Mouse (Mus musculus) layer of hippocampus, adult 8-10 months (tissue): Measurements from ENCODE around the gene Actr1a. TPM values are rescaled to one million over a fixed set of nuclear protein-coding genes. Genes with fewer than 3 reads are reported as not detected.
A peak's percentile ranks its signal among the peaks of the same experiment; 100 is the strongest.

Source experiments
- DNase-seq, 2 experiments: peaks; one replicate each; pipeline ENCODE4 v3.0.0; 2022; ENCODE audit warnings: low spot score in 2 of 2
- total RNA-seq, 4 experiments: library from RNA; stranded (reverse); gene quantifications; 2 replicates each; pipeline ENCODE4 v1.2.4; 2022

Gene Actr1a
- total RNA-seq, 4 experiments from 2014 or later: 175 to 202 (median 183) TPM

DNA sequence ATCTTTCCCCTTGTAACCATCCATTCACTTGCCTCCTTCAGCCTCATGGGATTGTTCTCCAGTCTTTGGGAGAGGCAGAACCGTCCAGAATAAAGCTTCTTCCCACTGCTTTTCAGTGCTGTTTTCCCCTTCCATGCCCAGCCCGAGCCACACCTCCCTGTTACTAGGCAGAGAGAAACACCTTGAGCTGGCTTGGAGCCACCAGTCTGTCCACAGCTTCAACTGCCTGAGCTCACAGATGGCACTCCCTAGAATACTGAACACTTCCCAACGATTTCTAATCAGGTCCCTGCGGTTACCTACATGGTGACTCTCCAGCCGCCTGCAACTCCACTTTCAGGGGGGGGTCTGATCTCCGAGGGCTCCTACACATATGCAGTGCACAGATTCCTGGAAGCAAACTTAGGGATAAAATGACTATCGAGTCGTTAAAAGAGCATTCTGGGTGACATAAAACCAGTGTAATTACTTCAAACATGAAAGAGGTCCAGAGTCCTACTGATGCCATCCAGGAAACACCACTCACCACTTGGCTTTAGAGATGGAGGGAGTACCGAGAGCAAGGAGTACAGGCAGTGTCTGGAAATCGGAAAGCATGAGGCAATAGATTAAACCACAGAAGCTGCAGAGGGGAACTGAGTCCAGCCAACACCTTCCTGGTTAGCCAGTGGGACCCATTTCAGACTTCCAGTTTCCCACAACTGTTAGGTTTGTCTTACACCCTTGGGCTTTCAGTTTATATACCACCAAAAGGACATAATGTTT, 45.2 kb downstream of the Actr1a start, which contains the start of gene 2310034G01Rik:
2310034G01Rik (minus strand) TSS at position 135 of the 765 bp plus-strand sequence.
- no peak for DNase-seq

DNA sequence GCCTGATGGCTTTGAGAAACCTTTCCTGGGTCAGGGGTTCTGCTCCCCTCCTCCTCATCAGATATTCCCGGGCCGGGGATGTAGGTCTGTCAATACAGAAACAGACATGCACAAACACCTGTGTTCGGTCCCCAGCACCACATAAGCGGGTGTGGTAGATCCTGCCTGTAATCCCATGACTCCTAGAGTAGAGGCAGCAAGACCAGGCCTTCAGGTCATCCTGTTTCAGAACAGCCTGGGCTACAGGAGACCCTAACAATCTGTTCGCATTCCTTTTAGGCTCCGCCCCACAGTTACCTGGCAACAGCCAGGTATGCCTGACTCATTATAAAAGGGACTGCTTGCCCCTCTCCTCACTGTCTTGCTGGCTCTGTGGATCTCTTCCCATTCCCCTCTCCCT, 46.0 kb downstream of the Actr1a start:
- DNase-seq: no peak

DNA sequence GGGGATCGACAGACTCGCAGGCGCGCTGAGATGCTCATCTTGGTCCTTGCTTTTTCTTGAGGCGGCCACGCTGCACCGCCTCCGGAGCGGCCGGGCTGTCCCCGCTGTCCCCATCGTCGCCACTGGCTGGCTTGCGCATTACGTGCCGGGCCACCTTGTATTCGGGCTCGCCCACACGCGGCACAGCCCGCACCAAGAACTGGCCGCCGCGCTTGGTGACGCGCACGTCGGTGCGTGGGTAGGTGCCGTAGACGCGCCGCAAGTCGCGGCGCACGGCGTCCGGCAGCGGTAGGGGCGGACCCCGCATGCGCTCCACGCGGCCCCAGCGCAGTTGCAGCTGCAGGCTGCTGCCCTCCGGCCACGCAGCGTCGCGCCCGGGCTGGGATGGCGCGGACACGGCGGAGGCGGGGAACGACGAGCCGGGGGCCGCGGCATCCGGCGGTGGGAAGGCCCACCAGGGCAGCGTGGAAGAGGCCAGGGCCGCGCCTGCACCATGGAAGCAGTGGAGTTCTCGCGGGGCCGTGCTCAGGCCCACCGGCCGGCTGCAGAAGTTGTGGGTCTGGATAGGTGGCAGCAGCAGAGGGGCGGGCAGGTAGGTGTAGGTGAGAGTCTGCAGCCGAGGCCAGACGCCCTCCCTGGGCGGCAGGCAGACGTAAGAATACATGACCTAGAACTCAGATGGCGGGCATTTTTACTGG, 46.6 kb downstream of the Actr1a start:
- DNase-seq: peak; percentile 86 to 88

DNA sequence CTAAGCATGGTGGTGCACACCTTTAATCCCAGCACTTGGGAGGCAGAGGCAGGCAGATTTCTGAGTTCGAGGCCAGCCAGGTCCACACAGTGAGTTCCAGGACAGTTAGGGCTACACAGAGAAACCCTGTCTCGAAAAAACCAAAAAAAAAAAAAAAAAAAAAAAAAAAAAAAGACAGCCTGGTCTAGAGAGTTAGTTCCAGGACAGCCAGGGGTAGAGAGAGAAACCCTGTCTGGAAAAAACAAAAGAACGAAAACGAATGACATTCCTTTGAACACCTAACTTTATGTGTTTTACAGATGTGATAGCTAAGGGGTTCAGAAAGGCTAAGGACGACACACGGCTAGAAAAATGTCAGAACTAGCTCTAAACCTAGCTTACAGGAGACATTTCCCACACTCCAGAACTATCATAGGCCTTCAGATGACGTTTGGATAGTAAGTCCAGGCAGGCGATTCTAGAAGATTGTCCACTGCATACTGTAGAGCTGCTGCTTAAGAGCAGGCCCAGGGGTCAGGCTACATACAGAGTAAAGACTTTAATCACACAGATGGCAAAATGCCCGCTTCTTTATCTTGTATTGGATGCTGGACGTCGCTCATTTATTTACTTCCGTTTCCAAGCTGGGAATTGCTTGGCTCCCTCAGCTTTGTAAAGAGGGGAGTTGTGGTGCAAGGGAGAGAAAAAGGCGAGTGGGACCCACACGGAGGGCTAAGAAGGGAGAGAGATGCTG, 47.4 kb downstream of the Actr1a start:
- no peak for DNase-seq

DNA sequence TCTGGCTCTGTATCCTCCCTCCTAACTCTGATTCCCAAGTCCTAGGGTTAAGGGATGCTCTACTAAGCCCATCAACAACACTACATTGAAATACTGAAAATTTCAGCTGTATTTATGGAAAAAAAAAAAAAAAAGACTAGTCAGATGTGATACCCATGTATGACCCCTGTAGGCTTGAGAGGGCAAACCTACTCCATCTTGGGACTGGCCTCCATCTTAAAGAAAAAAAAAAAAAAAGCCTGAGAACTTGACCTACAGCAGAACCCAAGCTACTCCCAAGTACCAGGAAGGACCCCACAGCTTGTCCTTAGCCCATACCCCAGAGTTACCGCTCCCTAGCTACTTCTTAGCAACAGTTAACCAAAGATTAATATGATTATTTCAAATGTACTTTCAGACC, 48.4 kb downstream of the Actr1a start:
- DNase-seq: no peak

DNA sequence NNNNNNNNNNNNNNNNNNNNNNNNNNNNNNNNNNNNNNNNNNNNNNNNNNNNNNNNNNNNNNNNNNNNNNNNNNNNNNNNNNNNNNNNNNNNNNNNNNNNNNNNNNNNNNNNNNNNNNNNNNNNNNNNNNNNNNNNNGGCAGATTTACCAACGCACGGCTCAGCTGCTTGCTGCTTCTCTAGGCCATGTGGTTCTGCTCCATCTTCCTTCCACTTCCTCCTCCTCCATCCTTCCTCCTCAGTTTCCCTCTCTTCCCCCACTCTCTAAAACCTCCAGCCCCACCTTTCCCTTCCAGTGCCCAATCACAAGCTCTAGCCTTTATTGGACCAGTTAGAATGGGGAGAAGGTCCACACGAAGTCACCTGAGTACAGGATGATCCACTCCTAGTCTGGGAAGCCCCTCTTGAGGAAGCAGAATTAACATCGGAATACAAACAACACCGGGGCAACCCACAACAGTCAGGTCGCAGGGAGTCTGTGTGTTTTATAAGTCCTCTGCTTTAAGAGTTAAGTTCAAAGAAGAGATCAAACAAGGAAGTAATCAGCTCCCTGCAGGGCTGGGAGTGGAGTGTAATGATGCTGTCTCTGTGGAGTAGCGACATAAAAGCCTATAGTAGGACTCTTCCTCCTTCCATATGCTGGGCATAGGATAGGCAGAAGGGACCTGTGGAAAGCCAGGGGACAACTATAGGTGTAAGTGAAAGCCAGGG, 50.7 kb downstream of the Actr1a start:
- DNase-seq: no peak

DNA sequence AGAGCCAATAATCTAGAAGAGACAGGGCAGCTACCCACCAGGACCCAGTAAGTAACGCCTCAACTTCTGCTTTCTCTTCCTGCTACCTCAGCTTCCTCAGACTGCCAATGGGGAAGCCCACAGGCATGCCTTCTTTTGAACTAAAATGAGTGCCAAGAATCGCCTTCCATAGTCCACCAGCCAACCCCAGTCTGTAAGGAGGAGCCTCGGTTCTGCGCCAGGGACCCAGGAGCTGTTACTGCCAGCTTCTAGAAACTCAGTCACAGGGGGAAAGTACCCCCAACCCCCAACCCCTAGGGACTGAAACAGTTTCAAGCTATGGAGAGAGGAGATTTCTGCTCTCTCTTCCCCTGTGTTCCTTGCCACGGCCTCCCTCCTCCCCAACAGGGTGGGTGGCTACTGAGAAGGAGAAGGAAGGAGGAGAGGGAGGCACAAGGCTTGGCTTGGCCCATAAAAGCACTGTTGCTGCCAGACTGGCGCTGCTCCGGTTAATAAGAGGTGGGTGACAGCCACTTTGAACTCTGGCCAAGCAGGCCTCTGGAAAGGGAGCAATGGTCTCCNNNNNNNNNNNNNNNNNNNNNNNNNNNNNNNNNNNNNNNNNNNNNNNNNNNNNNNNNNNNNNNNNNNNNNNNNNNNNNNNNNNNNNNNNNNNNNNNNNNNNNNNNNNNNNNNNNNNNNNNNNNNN, 56.1 kb downstream of the Actr1a start:
- peak in 1 of 2 experiments; percentile 47 for DNase-seq

DNA sequence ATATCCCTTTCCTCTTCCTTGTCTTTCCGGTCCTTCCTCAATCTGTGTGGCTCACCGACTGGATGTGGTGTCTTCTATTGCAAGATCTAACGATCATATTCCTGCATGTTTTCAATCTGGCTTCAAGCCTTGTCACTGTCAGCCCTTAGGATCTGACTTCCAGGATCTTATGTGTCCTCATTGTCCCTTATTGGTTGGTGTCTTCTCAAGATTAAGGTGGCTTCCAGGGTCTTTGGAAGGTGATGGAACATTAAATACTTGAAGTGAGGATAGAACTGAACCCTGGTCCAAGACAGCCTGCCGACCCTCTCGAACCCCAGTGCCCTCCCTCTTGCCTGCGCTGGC, 56.6 kb downstream of the Actr1a start:
- DNase-seq: no peak

DNA sequence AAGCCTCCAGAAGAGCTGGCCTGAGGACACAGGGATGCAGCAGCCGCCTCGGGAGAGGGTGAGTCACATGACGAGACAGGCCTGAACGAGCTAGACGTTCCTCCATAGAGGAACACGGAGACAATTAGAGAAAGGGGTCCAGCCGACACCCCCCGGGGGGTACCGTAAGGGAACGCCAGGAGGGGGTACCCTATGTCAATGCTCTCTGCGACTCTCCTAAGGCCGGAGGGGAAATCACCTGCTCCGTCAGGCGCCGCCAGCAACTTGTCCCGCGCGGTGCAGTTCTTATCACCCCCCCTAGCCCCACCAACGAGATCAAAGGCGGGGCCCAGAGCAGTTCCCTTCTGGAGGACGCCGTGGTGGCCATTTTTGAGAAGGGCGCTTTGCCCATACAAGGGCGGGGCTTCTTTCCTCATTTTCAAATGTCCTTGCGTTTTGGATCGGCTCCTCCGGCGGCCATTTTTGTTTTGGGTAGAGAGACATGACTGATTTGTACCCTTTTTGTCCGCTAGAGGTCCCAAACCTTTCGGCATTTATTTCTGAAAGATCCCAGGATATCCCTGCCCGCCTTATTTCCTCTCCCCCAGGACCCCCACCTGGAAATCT, 57.1 kb downstream of the Actr1a start, which contains the start of gene Cuedc2:
Cuedc2 (minus strand) TSS at position 372 of the 606 bp plus-strand sequence.
- peak; percentile 97 to 99 for DNase-seq

DNA sequence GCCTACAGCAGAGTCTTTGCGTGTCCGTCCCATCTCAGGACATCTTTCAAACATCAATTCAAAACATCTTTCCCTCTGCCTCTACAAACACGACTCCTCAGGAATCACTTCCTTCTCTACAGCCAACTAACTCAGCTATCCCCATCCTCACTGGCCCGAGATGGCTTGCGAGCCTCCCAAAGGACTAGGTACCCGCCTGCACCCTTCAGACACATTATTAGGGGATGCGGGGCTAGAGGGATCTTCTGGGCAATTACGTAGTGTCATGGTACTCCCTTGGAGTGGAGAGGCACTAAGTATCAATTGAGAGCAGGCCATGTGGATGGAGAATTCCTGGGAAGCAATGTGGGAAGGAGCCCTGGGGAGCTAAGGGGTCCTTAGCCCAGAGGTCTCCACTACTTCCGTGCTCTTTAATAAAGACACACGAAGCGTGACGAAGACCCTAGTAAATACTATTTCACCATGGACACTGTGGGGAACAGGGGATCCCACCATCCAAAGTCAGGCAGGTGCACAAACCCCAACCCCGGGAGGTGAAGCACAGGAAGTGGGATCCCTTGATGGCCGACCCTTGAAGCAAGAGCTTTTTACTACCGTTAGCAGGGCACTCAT, 57.7 kb downstream of the Actr1a start:
- no peak for DNase-seq

DNA sequence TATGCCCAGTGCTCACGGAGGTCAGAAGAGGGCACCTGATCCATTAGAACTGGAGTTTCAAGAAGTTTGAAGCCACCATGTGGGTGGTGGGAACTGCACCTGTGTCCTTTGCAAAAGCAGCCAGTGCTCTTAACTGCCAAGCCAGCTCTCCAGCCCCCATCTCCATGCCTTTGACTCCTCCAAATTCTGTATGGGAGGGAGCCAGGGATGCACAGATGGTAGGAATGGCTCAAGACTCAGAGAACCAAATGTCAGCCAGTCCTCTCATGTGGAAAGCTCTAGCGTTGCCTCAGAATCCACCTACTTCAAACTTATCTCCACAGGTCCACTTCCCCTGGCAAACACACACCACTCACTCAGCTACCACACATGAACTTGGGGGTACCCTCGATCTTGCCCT, 61.6 kb downstream of the Actr1a start:
- no peak for DNase-seq

DNA sequence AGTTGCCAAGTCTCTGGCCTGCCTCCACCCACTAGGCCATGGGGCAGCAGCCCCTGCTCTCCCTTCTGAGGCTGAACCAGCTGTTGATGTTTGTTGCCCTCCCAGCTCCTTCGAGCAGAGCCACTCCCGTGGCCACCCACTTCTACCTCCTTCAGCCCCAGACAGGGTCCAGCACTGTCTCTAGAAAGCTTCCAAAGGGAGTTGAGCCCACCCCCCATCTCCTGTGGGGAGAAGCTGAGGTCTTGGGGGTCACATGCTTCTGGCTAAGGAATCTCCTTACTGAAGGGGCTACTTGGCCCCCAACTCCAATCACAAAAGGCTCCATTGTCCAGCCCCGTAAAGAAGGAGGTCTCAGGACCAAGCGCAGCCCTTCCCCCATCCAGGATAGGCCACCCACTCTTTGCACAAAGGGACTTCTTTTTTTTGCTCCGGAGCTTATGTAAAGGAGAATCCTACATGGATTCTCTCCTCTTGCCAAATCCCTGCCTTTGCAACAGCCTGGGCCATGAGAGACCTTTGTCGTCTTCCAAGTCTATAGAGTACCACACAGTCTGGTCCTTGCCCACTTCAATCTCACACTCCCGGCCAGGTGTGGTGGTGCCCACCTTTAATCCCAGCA, 62.7 kb downstream of the Actr1a start:
- peak in 1 of 2 experiments; percentile 12 for DNase-seq

DNA sequence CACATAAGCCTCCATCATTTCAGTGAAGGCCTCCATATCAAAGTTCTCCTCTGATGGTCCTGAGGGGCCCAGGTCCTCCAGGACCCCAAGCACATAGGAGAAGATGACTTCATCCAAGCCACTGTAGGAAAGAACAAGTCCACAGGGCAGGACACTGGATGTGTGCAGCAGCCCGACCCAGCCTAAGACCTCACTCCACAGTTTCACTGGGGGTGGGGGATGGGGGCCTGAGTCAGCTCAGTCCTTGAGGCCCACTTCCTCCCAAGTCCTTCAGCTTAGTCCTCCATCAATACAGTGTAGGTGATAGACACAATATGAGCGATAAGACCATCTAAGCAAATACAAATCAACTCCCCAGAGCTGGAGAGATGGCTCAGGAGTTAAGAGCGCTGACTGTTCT, 63.6 kb downstream of the Actr1a start:
- no peak for DNase-seq

DNA sequence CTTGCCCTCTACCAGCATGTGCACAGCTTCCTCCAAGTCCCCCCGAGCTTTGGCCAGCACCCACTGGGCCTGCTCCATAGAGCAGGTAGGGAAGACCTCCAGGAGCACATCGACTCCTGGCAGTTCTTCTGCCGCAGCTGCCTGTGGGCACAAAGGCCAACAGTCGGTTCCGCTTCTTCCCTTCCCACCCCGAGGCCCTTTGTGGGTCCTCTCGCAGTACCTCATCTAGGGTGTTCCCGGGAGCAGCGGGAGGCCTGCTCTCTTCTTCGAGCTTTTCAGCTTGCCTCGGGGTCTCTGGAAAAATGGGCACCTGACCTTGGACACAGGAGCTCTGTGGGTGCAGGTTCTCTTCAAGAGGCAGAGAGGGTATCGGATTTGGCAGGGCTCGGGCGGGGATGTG, 64.2 kb downstream of the Actr1a start:
- DNase-seq: peak in 1 of 2 experiments; percentile 10

DNA sequence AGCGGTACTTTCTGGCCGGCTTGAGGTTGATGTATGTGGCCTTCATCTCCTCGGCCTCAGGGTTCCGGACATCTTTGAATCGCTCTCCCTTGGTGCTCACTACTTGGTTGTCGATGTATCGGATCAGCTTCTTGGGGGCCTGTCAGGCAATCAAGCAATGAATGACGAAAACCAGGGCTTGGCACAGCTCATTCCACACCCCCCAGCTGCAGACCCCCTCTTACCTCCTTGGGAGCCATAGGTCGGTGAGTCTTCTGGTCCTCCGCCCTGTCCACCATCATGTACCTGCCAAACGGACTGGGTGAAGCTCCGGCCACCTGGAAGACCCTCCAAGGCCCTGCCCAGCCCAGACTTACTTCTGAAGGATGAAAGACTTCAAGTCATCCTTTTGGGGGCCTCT, 64.9 kb downstream of the Actr1a start:
- peak in 1 of 2 experiments; percentile 14 for DNase-seq

DNA sequence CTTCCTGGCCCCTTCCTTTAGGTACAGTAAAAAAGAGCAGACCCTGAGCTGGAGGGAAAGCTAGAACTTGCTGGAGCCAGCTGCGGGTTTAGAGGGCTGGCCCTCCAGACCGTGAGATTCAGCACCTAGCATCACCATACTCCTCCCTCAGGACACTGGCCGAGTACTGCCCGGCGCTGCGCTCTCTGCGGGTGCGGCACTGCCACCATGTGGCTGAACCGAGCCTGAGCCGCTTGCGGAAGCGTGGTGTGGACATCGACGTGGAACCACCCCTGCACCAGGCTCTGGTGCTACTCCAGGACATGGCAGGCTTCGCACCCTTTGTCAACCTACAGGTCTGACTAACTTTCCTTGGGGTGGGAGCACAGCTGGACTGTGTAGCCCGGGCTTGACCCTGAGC, 65.6 kb downstream of the Actr1a start:
- peak; percentile 62 to 72 for DNase-seq

DNA sequence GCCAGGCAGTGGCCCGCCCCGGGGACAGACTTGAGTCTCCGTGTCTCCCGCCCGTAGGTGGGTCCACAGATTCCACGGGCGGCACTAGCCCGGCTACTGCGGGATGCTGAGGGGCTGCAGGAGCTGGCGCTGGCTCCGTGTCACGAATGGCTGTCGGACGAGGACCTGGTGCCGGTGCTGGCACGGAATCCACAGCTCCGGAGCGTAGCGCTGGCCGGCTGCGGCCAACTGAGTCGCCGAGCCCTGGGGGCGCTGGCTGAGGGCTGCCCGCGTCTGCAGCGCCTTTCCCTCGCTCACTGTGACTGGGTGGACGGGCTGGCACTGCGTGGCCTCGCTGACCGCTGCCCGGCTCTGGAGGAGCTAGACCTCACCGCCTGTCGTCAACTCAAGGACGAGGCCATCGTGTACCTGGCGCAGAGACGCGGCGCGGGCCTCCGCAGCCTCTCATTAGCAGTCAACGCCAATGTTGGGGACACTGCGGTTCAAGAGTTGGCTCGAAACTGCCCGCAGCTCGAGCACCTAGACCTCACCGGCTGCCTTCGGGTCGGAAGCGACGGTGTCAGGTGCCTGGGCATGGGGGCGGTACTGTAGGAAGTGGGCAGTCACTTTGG, 66.4 kb downstream of the Actr1a start:
- no peak for DNase-seq

DNA sequence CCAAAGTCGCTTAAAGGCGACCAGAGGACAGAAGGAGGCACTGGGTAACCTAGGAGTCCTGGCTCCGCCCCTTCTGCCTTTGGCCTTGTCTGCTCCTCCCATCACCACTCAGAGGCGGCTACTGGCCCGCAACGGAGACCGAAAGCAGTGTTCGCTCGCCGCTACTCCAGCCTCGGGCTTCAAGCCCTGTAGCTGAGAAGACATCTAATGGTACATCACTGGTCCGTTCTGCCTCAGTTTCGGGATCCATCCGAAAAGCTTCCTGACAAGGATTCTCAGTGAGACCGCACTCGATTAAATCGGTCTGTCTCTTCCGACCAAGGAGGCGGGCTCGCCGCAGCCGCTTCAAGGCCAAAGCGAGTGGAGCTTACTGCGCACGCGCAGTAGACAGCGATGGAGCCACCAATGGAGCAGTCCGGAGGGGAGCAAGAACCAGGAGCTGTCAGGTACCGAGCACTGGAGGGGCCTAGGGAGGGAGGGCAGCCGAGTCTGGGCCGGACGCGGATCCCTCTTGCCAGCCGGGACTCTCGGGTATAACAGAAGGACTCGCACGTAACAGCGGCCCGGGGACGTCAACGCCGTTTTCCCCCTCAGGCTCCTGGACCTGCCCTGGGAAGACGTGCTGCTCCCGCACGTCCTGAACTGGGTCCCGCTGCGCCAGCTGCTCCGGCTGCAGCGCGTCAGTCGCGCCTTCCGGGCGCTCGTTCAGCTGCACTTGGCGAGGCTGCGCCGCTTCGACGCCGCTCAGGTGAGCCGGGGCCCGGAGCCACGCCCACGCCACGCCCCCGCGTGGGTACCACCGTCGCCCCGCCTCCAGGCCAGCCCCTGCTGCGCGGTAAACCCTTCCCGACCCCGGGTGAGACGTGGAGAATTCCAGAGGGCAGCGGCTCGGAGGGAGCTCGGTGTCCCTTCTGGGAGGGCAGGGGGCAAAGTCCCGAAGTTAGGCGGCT, 67.2 kb downstream of the Actr1a start, which contains the start of gene Fbxl15:
Fbxl15 (plus strand) TSS at position 104 of the 950 bp plus-strand sequence.
- peak; percentile 95 to 97 for DNase-seq
